Mouse (Mus musculus): ENCODE results near the gene Dlx1. TPM values are rescaled to one million over a fixed set of nuclear protein-coding genes. Genes with fewer than 3 reads are reported as not detected.

Dlx1 gene
- polyA plus RNA-seq, 1 experiment from 2014 or later: 3.2 TPM

GRCm38 (mm10) chr2:71577059-71577458 is 49.1 kb downstream of the Dlx1 start:
- no peaks in the 10 kb centered on the region for H3K4me1 ChIP-seq (replicated peaks; ENCODE audit: control insufficient read depth, insufficient read depth)
- no peaks in the 10 kb centered on the region for H3K27me3 ChIP-seq (ENCODE audit: control insufficient read depth, insufficient read depth, low read length)
- DNase-seq (ENCODE audit: low spot score): no peak
- no peaks in the 10 kb centered on the region for H3K36me3 ChIP-seq (ENCODE audit: control insufficient read depth, insufficient read depth, low read length)
- no peak overlapping the region for H3K4me3 ChIP-seq (ENCODE audit: low read depth, low read length)
- no peak overlapping the region for H3K4me2 ChIP-seq (replicated peaks; ENCODE audit: low read depth)
- no peak overlapping the region for H3K27ac ChIP-seq (replicated peaks)
- no peaks in the 10 kb centered on the region for H3K9me3 ChIP-seq (ENCODE audit: control insufficient read depth, low read length)
- TF ChIP-seq EP300 (optimal IDR thresholded peaks at IDR 0.05) (no peak), CTCF (IDR thresholded peaks at IDR 0.05; ENCODE audit: low read depth) (0 out of 2 replicates have a peak, but pooled peaks have one; percentile 10)
- H3K9ac ChIP-seq (ENCODE audit: low read length): no peak overlapping the region
- WGBS: 91% methylated on average over 2 of the region's 2 CpGs
- ATAC-seq (ENCODE audit: low FRiP score, low TSS enrichment): no peak

- DNase-seq (ENCODE audit: low spot score) (peak; percentile 75), ATAC-seq (ENCODE audit: low FRiP score, low TSS enrichment) (peak; percentile 81)
- peak overlapping the region; percentile 51 for H3K4me3 ChIP-seq (ENCODE audit: low read depth, low read length)
- H3K9ac ChIP-seq (ENCODE audit: low read length): peak overlapping the region; percentile 50; the same call in 1 of the 2 replicates
- no peaks in the 10 kb centered on the region for H3K4me1 ChIP-seq (replicated peaks; ENCODE audit: control insufficient read depth, insufficient read depth)
- no peaks in the 10 kb centered on the region for H3K36me3 ChIP-seq (ENCODE audit: control insufficient read depth, insufficient read depth, low read length)
- WGBS: 11% methylated on average over 50 of the region's 50 CpGs
- TF ChIP-seq EP300 (optimal IDR thresholded peaks at IDR 0.05) (no peak), CTCF (IDR thresholded peaks at IDR 0.05; ENCODE audit: low read depth) (peak; percentile 74)
- H3K27ac ChIP-seq (replicated peaks): no peak overlapping the region
- no peaks in the 10 kb centered on the region for H3K27me3 ChIP-seq (ENCODE audit: control insufficient read depth, insufficient read depth, low read length)
- peak overlapping the region; percentile 91 for H3K4me2 ChIP-seq (replicated peaks; ENCODE audit: low read depth)
- H3K9me3 ChIP-seq (ENCODE audit: control insufficient read depth, low read length): no peaks in the 10 kb centered on the region
These were observed 52.9 kb downstream of the Dlx1 start for GRCm38 (mm10) chr2:71580632-71581466.

- Histone ChIP-seq H3K4me2 (replicated peaks; ENCODE audit: low read depth) (peak overlapping the region; percentile 91), H3K9ac (ENCODE audit: low read length) (no peak overlapping the region), H3K36me3 (ENCODE audit: control insufficient read depth, insufficient read depth, low read length) (no peaks in the 10 kb centered on the region), H3K27ac (replicated peaks) (no peak overlapping the region), H3K9me3 (ENCODE audit: control insufficient read depth, low read length) (no peaks in the 10 kb centered on the region), H3K27me3 (ENCODE audit: control insufficient read depth, insufficient read depth, low read length) (no peaks in the 10 kb centered on the region), H3K4me1 (replicated peaks; ENCODE audit: control insufficient read depth, insufficient read depth) (no peaks in the 10 kb centered on the region), H3K4me3 (ENCODE audit: low read depth, low read length) (peak overlapping the region; percentile 51)
- ATAC-seq (ENCODE audit: low FRiP score, low TSS enrichment) (no peak), DNase-seq (ENCODE audit: low spot score) (no peak)
- no peak for TF ChIP-seq EP300 (optimal IDR thresholded peaks at IDR 0.05)
- TF ChIP-seq CTCF (IDR thresholded peaks at IDR 0.05; ENCODE audit: low read depth): no peak
- 65% methylated on average over 5 of the region's 5 CpGs for WGBS
These were observed 53.6 kb downstream of the Dlx1 start for GRCm38 (mm10) chr2:71581488-71581887.

Other genes with a start within 250 kb of the Dlx1 start
- 28.0 and 31.2 TPM in 2 replicates for gene Slc25a12, start 160.4 kb upstream of the Dlx1 start, polyA plus RNA-seq (2015; fragmentation: Nextera tagmentation; extraction: Ambion mirVana)
- 49.9 and 50.8 TPM in 2 replicates for gene Hat1, start 139.2 kb upstream of the Dlx1 start, polyA plus RNA-seq (2015; fragmentation: Nextera tagmentation; extraction: Ambion mirVana)
- 16.2 and 17.0 TPM in 2 replicates for gene Metap1d, start 74.8 kb upstream of the Dlx1 start, polyA plus RNA-seq (2015; fragmentation: Nextera tagmentation; extraction: Ambion mirVana)
- 1.3 TPM in 2 replicates for gene Dlx2, start 18.6 kb downstream of the Dlx1 start, polyA plus RNA-seq (2015; fragmentation: Nextera tagmentation; extraction: Ambion mirVana)
- 51.5 and 51.9 TPM in 2 replicates for gene Itga6, start 217.5 kb downstream of the Dlx1 start, polyA plus RNA-seq (2015; fragmentation: Nextera tagmentation; extraction: Ambion mirVana)

All from stomach, postnatal 0 days (tissue).